Mouse (Mus musculus) bone marrow macrophage, adult 2 months (primary cell): ENCODE results near the gene Rec114. TPM values are rescaled to one million over a fixed set of nuclear protein-coding genes. Genes with fewer than 3 reads are reported as not detected.
A peak's percentile ranks its signal among the peaks of the same experiment; 100 is the strongest.

Experiments
- H3K27ac ChIP-seq: 2 replicates; pipeline ENCODE4 v1.5.1; 2012; ENCODE audit warnings: low read depth, low read length; ENCODE audit not compliant: insufficient read depth
- H3K4me1 ChIP-seq: 2 replicates; pipeline ENCODE4 v1.6.1; 2012; ENCODE audit warnings: low read length; ENCODE audit not compliant: control insufficient read depth, insufficient read depth
- H3K4me3 ChIP-seq: 2 replicates; pipeline ENCODE4 v1.5.1; 2012; ENCODE audit warnings: mild to moderate bottlenecking, low read length, moderate library complexity; ENCODE audit not compliant: insufficient read depth
- CTCF ChIP-seq: IDR thresholded peaks from 2 replicates; pipeline ENCODE4 v1.5.1; 2012; ENCODE audit warnings: low read depth, mild to moderate bottlenecking, low read length, moderate library complexity
- POLR2A ChIP-seq: IDR thresholded peaks from 2 replicates; pipeline ENCODE4 v1.6.1; 2012; ENCODE audit warnings: mild to moderate bottlenecking, low read depth, low read length, borderline replicate concordance
- polyA plus RNA-seq: library from polyadenylated mRNA; stranded (reverse); fragments of >200 nt; gene quantifications from 2 replicates; pipeline ENCODE4 v1.2.4, GENCODE M21; 2012; ENCODE audit not compliant: missing spikeins, insufficient read depth, insufficient read length

Rec114 gene
- polyA plus RNA-seq, result not detected in 2 replicates

DNA sequence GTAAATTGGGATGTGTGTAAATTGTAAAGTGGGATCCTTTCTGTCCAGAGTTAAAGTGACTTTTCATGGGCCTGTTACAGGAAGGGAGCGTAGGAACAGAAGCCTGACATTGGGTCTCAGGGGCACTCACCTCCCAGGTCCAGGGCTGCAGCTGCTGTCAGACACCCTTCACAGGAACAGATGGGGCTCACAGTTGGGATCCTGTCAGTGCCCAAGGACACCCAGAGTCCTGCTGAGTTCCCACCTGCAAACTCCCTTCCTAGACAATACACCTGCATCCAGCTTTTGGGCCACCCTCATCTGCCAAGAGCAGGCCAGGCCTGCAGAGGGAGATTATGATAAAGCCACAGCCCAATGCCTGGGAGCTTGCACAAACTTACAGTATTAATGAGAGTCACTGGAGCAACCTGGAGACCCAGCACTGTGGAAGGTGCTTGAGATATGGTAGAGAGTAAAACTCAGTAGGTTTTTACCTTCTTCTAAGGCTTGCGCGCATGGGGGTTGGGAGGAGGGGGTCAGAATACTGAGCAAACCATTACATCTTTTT, at the start of gene Rec114:
TSS of gene Rec114 (minus strand) at position 263 of the 547 bp plus-strand sequence.
- TF ChIP-seq POLR2A (no peak), CTCF (no peak)
- Histone ChIP-seq H3K27ac (no peak within 1 kb of the TSS), H3K4me1 (no peaks in the 10 kb centered on the region), H3K4me3 (no peak within 1 kb of the TSS)

DNA sequence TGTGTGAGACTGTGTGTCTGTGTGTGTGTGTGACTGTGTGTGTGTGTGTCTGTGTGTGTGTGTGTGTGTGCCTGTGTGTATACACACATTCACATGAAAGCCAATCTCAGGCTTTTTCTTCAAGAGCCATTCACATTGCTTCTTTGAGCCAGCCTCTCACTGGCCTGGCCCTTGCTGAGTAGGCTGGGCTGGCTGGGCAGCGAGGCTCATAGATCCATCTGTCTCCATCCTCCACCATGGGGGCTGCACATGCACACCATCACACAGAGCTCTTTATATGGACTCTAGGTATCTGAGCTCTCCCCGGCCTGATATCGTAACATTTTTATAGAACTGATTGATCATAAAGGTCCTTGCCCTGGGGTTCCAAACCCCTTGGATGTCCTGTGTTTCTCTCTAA, 45.7 kb upstream of the Rec114 start:
- Histone ChIP-seq H3K4me3 (no peak overlapping the region), H3K4me1 (no peaks in the 10 kb centered on the region), H3K27ac (no peak overlapping the region)
- TF ChIP-seq POLR2A (no peak), CTCF (no peak)

DNA sequence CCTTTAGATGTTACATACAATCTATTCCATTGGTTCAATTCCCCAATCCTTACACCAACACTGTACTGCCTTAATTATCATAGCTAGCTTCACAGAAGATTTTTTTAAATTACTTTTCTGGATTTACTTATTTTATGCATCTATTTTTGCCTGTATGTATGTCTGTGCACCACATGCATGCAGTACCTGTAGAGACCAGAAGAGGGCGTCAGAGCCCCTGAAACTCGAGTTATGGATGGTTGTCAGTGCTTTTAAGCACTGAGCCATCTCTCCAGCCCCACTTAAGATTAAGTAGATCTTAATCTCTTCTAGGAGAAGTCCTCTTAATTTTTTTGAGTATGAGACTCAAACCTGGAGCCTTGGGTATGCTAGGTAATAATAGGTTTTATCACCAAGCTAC, 31.6 kb upstream of the Rec114 start:
- H3K27ac ChIP-seq, result no peak overlapping the region
- no peak overlapping the region for H3K4me3 ChIP-seq
- TF ChIP-seq POLR2A (no peak), CTCF (peak; percentile 48)
- no peaks in the 10 kb centered on the region for H3K4me1 ChIP-seq

DNA sequence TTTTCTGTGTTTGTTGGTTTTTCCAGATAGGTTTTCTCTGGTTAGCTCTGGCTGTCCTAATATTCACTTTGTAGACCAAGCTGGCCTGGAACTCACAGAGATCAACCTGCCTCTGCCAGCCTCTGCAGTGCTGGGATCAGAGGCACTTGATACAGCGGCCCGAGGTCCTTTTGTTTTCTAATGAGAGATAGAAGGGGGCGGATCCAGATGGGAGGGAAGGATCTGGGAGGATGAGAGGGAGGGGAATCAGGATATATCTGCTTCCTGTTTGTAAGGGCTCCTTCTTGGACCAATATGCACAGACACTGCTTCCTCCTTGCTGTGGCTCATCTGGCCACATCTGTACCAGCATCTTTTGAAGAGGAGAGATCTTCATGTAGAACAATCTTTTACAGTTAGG, 31.0 kb upstream of the Rec114 start:
- Histone ChIP-seq H3K4me1 (no peaks in the 10 kb centered on the region), H3K27ac (no peak overlapping the region), H3K4me3 (no peak overlapping the region)
- TF ChIP-seq POLR2A (no peak), CTCF (no peak)

DNA sequence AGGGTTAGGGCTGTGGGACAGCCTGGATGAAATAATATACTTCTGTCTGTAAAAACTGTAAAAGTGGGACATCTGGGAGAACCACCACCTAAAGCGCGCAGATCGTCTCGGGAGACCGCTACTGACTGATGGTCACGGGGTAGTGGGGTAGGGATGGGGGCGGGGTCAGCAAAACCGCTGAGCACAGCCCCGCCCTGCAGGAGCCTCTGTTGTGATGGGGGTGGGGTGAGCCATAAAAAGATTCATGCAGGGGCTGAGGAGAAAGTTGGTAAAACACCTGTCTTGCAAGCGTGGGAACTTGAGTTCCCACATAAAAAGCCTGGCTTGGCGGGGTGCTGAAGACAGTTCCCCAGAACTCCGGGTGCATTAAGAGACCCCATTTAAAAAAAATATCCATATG, 26.2 kb upstream of the Rec114 start:
- TF ChIP-seq CTCF, result no peak
- TF ChIP-seq POLR2A, result no peak
- H3K4me3 ChIP-seq, result no peak overlapping the region
- H3K27ac ChIP-seq, result no peak overlapping the region
- no peaks in the 10 kb centered on the region for H3K4me1 ChIP-seq

DNA sequence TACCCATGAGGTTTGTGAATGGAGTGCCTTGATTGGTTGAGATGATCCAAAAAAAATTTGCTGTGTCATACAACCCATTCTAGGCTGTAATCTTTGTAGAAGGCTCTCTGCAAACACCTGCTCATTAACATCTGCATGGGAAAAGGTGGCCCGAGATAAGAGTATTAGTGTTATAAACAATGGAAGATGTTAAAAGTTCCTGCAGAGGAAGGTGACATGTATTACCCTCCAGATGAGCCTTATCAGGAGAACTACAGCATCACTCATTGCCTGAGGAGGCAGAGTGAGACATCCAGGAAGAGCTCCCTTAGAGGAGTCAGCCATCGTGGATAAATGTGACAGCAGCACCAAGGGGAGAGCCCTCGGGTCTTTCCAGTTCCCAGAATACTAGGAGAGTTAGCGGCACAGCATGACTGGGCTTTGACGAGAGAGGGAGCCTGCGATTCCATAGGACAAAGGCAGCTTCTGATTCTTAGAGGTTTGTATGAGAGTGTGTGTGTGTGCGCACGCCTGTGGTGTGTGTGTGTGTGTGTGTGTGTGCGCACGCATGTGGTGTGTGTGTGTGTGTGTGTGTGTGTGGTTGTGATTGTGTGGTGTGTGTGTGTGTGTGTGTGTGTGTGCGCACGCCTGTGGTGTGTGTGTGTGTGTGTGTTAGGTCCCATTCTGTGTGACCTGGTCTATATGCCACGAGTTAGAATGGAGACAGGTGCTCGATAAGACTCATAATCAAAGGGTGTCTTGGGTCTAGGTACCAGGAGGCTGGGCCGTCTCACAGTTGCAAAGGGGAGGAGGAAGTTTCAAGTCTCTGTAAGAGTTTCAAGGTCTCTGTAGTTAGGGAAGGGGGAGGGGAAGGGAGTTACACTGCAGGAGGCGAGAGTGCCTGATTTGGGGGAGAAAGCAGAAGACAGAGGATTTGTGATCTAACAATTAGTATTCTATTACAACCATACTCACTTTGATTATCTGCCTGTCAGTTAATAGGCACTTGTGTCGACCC, 23.5 kb upstream of the Rec114 start:
- TF ChIP-seq POLR2A (no peak), CTCF (no peak)
- H3K4me1 ChIP-seq, result no peaks in the 10 kb centered on the region
- no peak overlapping the region for H3K27ac ChIP-seq
- H3K4me3 ChIP-seq, result no peak overlapping the region

DNA sequence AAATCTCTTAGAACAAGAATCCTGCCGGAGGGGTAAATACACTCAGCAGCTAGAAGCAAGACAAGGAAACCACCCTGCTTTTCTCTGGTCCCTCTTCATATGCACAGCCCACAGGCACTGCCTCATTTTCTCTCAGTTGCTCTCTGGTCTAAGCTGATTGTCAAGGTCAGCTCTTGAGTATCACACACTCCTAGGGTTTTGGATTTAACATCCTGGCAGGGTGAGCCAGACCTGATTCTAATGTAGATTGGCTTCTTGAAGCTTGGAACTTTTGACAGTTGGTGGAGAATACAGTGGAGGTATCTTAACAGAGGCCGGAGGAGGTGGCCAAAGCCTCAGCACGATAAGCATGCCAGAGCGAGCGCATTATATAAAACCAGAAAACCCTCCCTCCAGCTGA, 20.6 kb upstream of the Rec114 start:
- no peak overlapping the region for H3K4me3 ChIP-seq
- H3K27ac ChIP-seq, result no peak overlapping the region
- TF ChIP-seq POLR2A, result no peak
- no peak for TF ChIP-seq CTCF
- no peaks in the 10 kb centered on the region for H3K4me1 ChIP-seq

GRCm38 (mm10) chr9:58763114-58763513, 19.4 kb upstream of the Rec114 start:
- Histone ChIP-seq H3K4me3 (no peak overlapping the region), H3K4me1 (no peaks in the 10 kb centered on the region), H3K27ac (no peak overlapping the region)
- TF ChIP-seq POLR2A (no peak), CTCF (no peak)

DNA sequence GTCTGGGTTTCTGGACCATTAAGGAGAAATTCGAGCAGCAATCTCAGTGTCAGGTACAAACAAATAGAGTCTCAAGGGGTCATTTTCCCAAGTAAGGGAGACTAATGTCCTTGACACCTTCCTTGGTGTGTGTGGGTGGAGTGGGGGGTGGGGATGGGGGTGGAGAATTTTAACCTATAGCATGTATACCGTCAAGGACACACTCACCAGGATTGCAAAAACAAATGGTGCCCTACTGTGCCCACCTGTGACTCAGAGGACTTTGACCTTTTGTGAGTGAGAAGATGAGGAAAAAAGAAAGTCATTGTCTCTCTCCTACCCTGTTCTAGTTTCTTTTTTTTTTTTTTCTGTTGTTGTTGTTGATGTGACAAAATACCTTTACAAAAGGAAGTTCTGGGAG, 18.3 kb upstream of the Rec114 start:
- no peak overlapping the region for H3K4me3 ChIP-seq
- no peak overlapping the region for H3K27ac ChIP-seq
- H3K4me1 ChIP-seq, result no peaks in the 10 kb centered on the region
- TF ChIP-seq CTCF, result no peak
- no peak for TF ChIP-seq POLR2A

- no peak for TF ChIP-seq CTCF
- TF ChIP-seq POLR2A, result no peak
- Histone ChIP-seq H3K4me1 (no peaks in the 10 kb centered on the region), H3K4me3 (no peak overlapping the region), H3K27ac (no peak overlapping the region)
These were observed 15.0 kb upstream of the Rec114 start for GRCm38 (mm10) chr9:58758754-58759153.
